Mouse (Mus musculus) mouse trophoblast stem cell (cell line): ENCODE results near the gene Map3k11.

Source experiments
- in situ Hi-C, 2 experiments: fragments of 300-500 bp; cut with MseI, MboI; formaldehyde crosslinking; loops; 2 replicates in 1 of 2; 3 replicates in 1 of 2; pipeline ENCODE4 v1.15.1; 2025

Gene Map3k11

DNA sequence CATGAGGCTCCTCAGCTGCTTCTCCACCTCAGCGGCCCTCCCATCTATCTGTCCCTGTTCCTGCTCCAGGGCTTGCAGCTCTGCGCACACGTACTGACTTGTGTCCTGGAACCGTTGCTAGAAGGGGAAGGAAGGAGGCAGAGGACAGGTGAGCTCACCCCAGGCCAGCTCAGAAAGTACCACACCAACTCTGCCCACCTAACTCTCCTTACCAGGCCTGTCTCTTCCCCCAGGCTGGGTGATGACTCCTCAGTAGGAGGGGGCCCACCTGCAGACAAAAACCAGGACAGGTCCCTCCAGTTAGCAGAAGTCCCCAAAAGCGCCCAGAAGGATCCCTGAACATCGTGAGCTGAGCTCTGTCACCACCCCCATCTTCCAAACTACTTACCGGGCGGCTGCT is 22.0 kb downstream of the Map3k11 start:
- in situ Hi-C loops = loop anchor here in 1 of 2 experiments (10.0 kb wide), 1 partner anchor 64 kb away; the partner anchor contains the start of gene Scyl1

DNA sequence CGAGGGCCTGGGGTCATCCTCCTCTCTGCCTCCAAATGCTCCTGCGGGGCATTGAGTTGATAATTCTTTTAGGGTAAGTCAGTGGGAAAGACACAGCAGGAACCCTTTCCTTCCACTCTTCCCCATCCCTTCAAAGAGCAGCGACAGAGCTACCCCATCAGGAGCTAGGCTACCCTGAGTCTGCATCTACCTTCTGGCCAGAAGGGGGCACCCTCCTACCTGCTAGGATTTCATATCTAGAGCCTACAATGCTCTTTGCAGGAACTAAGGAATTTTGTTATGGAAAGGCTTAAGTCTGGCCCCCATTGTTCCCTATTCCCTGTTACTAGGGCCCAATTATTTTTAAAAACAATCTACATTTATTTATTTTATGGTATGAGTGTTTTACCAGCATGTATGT is 22.7 kb downstream of the Map3k11 start:
- in situ Hi-C loops = loop anchor here in 1 of 2 experiments (10.0 kb wide), 1 partner anchor 64 kb away; the partner anchor contains the start of gene Scyl1

DNA sequence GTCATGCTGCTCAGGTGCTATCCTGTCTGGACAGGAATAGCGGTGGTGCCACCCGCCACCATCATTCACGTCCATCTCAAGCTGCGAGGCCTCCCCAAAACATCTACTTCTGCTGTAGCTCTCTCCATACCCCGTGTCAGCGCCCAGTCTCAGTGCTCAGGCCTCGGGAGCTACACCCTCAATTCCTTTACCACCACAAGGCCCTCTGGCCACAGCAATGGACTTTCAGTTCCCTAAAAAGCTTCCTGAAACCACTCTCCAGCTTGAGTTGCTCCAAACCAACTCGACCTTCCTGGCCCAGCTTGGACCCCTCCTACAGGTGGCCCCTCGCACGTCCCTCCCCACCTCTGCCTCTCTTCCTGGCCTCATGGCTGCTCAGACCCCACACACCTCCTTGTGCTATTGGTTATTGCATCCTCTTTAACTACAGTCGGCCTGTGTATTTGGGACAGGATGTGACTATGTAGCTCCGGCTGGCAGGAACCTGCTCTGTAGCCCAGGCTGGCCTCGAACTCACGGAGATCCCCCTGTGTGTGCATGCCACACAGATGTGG is 23.4 kb downstream of the Map3k11 start:
- in situ Hi-C loops = loop anchor here in 1 of 2 experiments (10.0 kb wide), 1 partner anchor 63 kb away; the partner anchor contains the start of gene Scyl1

DNA sequence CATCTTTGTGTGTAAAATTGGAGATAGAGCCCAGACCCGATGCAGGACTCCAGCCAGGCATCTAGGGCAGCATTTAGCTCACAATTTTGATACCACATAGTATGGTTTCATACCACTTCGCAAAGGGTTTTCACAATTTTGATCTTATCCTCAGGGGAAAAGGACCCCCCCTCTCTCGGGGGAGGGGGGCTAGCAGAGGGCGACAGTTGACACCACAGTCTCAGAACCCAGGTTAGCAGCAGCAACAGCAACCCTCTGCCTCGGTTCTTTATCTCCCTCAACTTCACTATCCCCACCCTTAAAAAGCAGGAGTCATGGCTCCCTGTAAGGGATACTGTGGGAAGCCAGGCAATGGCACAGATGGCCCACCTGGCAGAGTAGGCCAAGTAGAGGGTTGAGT is 24.7 kb downstream of the Map3k11 start:
- in situ Hi-C loops = loop anchor here in 1 of 2 experiments (10.0 kb wide), 1 partner anchor 62 kb away; the partner anchor contains the start of gene Scyl1

DNA sequence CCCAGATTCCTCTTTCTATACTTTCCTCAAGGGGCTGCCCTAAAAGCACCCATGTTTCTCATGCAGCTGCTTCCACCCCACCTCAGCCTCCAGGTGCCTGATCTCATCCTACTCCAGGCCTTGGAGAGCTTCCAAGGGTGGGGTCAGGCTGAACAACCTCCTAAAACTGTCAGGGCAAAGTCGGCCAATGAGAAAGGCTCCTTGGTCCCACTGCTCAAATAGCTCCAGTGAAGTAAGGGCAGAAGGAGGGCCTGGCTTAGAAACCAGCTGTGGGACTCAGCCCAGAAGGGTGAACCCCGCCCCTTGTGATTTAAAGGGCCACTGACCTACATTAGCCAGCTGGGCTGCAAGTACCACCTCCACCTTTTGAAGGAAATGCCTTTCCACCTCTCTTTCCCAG is 25.2 kb downstream of the Map3k11 start:
- in situ Hi-C loops = loop anchor here in 1 of 2 experiments (10.0 kb wide), 1 partner anchor 61 kb away; the partner anchor contains the start of gene Scyl1

DNA sequence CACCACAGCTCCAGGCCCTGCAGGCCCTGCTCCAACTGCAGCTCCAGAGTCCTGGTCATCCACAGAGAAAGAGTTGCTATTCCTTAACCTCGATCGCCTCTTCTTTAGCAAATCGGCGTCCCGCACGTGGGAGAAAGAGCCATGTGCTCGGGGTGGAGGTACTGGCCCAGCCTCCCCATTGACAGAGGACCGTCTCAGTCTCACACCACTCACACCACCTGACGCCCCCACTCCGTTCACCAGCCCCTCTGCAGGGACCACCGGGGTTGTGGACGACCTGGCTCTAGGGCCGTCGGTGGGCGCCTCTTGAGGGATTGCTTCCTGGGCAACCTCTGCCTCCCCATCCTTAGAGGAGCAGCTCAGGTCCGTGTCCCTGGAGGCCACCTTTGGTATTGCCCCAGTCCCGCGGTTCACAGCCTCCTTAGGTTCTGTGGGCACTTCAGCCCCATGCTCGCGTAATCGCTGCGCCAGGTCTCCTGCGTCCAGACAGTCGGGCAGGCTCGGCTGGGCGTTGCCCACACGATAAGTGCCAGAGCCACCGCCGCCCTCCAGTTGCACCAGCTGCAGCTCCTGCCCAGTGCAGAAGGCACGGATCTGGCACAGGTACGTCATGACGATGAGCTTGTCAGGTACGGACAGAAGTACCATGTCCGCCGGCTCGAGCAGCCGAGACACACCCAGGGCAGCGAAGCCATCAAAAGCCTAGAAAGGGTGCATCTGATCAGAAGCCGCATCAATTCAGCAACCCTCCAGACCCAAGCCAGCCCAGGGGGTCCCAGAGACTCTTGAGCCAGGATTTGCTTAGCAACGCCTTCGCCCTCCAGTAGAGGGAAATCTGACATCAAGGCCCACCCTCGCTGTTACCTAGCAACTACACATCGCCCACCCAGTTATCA is 27.5 kb downstream of the Map3k11 start:
- in situ Hi-C loops = loop anchor here in 1 of 2 experiments (10.0 kb wide), 1 partner anchor 59 kb away; the partner anchor contains the start of gene Scyl1

DNA sequence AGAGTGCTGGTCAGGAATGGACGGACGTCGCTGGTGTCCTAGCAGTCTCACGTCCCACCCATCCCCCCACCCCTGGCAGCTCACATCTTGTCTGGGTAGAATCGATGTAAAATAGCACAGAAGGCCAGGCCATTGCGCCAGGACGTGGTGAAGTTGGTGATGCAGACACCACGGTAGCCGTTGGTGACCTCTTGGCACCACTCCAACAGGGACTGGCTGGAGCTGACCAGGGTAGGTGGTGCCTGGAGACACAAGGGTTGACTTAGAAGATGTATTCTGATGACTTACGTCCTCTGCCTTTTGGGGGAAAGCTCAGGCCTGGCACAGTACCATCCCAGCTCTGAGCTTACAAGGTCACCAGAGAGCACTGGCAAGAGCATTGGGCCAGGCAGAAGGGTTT is 28.4 kb downstream of the Map3k11 start:
- in situ Hi-C loops = loop anchor here in 1 of 2 experiments (10.0 kb wide), 1 partner anchor 58 kb away; the partner anchor contains the start of gene Scyl1

DNA sequence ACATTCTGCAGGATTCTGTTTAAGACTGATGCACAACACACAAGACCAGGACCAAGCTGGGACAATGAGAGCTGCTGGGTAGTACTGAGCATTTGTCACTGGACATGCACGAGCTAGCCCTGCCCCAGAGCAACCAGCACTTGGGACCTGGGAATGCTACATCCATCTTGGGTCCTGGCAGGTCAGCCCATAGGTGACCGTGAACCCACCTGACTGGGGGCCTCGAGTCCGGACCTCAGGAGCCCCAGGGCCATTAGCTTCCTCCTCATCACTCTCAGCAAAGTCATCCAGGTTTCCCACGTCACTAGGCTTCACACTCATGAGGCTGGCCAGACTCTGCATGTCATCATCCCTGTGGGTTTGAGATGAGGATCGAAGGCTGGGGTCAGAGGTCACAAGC is 32.7 kb downstream of the Map3k11 start:
- in situ Hi-C loops = no loop called here

DNA sequence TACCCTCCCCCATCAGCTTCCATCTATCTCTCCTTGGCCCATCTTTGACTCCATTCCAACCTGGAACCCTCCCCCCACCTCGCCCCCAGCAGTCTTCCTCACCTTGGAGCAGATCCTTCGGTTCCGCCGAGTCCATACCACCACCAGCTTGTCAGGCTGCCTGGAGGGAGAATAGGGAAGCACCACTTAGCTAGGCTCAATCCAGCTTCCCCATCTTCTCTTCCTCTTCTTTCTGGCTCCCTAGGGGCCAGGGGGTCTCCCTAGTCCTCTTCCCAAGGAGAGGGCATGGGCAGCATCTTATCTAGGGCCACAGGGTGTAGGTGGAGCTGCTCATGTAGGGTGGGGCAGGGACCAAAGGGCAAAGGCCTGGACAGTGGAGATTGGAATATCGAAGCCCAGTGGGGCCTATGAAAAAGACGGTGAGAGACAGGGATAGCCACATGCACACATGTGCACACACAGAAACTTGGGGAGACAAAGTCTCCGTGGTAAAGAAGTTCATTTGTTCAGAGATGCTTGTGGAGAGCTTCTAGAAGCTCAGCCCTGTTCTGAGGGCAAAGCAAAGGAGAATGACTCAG is 34.4 kb downstream of the Map3k11 start:
- in situ Hi-C loops = no loop called here

DNA sequence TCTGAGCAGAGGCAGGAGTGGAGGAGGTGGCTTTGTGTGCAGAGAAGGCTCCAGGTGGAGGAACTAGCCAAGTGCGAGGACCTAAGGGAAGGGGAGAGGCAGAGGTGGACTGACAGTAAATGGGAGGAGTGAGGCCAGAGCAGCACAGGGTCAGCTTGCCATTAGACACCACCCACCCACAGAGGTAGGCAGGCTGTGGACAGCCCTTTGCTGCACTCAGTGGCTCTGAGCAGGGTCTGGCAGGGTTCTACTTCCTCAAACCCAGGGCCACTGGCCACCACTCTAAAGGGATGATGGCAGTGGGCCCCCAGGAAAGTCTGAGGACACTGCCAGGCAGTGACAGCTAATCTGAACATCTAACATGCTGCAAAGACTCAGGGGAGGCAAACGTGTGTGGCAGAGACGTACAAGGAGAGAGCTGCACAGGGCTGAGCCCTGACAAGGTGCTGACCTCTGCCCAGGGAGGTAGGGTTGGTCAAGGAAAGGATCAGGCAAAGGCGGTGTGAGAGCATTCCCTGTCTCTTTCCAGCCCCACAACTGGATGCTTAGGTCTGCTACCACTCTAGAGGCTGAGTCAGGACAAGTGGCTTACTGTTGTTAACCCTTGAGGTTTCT is 35.5 kb downstream of the Map3k11 start:
- in situ Hi-C loops = no loop called here

DNA sequence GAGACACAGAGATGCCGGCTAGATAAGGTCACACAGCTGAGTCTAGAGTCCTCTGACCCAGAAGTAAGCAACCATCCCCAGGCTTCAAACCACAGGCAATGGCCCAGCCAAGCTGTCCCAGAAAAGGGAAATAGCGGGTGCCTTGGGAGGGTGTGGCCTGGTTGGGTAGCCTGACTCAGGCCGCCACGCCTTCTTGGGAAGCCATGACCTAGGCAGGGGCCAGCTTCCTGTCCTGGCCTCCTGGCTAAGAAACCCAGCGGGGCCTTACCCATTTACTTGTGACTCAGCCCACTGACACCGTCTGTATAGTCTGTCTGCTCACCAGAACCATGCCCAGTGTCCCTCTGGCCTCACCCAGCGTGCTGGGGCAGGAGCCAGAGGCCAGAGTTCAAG is 36.0 kb downstream of the Map3k11 start:
- in situ Hi-C loops = no loop called here

DNA sequence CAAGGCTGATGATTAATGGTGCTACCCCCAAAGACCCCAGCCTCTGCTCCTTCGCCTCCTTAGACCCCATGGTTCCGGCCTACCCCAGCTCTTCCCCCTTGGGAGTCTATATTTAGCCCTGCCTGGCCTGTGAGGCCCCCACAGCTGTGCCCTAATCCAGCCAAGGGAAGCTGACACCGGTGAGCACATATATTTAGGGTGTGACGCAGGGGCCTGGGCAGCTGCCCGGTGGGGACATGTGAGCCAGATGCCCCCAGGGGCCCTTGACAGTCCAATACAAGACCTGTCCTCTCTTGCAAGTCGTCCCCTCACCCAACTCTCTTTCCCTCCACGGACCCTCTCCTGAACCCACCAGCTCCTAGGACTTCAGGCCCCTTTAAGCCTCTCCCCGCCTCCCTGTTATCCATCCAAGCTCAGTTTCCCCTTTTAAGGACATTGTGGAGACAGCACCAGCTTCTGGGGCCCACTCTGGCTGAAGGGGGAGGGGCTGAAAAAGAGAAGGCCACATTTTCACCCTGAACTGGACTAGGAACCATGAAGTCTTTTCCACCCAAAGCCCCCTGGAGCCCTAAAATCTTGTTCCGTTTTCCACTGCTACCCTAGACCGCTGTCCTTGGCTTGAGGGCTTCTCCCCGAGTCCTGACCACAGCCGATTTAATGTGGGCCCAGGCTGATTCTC is 36.6 kb downstream of the Map3k11 start:
- in situ Hi-C loops = no loop called here

DNA sequence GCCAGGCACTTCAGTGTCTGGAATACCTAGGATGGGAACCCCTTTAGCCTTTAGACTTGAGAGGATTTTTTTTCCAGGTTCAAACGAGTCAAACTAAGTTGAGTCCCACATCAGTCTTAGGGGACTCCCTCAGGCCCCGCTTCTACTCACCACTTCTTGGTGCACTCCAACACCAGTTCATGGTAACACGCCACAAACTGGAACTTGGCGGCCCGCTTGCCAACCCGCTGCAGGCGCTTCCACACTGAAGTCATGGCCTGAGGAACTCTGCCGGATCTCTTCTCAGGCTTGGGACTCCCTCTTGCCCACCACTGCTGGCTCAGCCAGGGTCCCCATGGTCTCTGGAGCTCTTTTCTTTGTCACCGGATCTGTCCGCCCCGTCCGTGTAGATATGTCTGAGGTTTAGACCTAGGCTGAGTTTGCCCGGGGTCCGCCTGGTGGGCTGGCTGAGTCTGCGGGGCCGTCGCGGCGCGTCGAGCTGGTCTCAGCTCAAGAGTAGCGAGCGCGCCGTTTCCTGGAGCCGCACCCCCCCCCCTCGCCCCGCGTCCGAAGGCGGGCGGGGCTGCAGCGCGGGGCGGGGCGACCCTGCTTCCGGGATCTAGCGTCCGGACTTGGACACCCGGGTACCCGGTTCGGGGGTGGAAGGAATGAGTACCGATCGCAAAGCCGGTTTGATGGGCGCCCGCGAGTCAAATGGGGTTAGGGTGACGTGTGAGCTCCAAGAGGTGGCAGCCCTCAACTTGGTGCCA is 37.4 kb downstream of the Map3k11 start, which contains the start of gene Ehbp1l1:
TSS of gene Ehbp1l1 (minus strand) at position 551 of the 749 bp plus-strand sequence.
- in situ Hi-C loops = no loop called here

DNA sequence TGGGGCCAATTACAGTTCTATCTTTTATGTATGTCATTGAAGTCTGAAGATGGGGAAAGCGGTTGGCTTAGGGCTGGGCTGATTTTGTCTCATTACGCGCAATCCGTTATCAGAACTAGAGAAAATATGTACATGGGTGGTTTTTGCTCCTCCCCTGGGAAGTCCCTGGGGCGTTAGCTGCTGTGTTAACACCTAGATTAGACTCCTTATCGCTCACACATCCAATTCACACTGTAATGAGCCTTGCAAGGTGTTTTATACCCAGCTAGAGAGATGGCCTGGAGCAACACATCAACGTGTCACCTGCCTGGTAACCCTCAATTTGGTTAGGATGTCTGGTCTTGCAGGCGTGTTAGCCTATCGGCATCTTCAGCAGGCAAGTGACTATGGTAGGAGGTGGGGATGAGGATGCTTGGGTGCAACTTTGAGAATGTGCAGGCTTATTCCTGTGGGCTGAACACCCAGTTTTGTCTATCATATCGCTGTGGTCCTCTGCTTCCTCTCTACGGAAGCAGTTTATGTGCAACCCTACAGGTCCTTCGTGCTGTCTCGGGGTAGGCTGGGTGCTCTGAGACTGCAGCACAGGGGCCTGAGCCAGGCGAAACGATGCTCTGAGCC is 38.5 kb downstream of the Map3k11 start:
- in situ Hi-C loops = no loop called here

DNA sequence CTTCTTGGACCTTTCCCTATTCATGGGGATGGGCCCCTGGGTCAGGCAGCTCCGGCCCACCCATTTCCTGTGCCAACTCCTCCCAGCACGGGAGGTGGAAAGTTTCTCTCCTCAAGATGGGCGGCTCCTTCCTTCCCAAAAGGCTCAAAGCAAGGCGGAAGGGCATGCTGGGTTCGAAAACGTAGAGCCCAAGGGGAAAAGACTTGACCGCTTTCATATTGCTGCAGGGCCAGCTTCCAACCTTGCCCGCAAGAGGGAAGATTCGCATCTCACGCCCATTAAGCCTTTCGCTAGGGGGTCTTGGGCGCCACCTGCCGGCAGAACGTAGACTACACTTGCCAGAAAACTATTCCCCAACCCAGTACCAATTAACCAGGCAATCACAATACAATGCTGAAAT is 39.2 kb downstream of the Map3k11 start:
- in situ Hi-C loops = no loop called here

DNA sequence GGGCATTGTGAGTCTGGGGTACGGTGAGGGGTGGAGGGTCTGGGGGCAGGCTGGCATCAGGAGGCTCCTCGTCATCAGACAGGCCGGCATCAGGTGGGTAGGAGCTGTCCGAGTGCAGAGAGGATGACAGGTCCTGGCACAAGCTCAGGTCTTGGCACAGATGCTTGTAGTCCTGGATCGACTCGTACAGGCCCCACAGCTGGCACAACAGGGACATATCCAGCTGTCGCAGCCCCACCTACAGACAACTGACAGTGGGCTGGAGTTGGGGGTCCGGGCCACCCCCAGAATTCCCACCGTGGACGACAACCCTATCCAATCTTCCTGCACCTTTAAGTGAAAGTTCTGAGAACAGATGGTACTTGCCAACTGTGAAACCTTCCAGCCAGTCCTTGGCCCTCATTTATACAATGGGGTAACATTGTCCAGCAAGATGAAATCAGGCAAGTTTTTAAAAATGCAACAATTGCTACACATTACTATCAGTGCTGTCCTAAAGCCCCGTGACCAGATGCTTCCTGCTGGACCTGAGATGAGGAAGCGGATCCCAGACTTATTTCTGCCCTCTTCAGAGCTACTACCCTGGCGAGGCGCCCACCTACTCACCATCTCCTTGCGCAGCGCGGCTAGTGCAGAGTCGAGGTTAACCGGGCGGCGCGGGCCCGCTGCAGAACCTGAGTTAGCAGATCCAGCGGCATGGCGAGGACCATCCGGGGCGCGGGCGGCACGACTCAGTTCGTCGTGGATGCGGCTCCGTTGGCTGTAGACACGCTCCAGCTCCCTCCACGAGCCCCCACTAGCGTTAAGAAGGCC is 40.3 kb downstream of the Map3k11 start:
- in situ Hi-C loops = no loop called here

DNA sequence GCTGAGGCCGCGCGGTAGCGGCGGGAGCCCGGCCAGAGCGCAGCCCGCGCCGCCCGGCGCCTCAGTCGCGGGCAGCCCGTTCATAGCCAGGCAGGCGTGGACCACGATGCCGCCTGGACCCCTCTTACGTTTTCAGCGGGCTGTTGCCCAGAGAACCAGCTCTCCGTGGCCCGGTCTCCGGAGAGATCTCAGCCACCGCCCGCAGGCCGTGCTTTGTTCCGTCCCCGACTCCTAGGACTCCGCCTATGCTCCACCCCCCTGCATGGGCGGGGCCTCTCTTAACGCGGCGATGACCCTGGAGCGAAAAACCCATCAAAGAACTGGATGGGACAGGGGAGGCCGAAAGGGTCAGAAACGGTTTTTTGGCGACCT is 40.9 kb downstream of the Map3k11 start, which contains the start of gene Fam89b:
TSS of gene Fam89b (minus strand) at position 210 of the 372 bp plus-strand sequence.
- in situ Hi-C loops = no loop called here

DNA sequence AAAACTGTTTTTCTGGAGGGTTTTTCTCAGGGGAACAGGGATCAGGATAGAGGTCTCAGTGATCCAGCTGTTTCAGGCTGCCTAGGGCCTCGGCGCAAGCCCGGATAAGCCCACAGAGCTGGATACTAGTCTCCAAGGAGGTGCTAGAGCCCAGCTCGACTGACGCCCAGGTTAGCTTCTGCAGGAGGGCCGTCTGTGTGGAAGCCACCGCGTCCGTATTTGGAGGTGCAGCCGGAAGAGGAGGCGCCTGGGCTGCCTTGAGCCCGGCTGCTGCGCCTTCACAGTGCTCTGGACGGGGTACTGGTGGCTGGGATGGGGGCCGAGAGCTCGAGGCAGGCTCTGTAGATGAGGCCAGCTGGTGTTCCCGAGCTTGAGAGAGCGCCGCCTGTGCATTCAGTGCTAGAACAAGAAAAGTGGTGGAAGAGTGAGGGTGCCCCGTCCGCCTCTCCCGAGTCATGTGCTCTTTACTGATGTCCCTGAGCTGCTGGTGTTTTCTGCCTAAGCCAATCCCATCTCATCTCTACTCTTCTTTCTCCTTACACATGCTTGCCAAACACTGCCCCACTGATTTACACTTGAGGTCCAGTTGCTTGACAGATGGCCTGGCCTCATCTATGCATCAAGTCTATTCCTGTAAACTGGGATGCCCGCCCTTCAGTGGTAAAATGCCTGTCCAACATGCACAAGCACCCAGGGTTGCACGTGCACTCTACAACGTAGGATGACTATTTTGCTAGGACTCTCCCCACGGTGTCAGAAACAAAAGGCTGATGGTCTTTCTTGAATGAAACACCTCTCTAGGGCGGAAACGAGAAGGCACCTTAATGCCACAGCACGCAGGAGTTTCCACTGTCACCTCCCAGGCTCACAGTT is 42.0 kb downstream of the Map3k11 start:
- in situ Hi-C loops = no loop called here
